Mouse (Mus musculus) kidney, embryonic 15.5 days (tissue): ENCODE data around the gene Gm28035. TPM values are rescaled to one million over a fixed set of nuclear protein-coding genes. Genes with fewer than 3 reads are reported as not detected.

ENCODE experiments used
- ATAC-seq: fragments of 200-750 bp; cut with Nextera tagmentation; replicated peaks from 2 replicates; pipeline ENCODE4 v1.8.0; 2017; ENCODE audit warnings: moderate TSS enrichment; ENCODE audit not compliant: low FRiP score
- H3K27ac ChIP-seq: fragments of 300-500 bp; sonication (generic); 2 replicates; pipeline ENCODE4 v1.5.1; 2015; ENCODE audit warnings: mild to moderate bottlenecking, inconsistent platforms
- H3K27me3 ChIP-seq: fragments of 300-500 bp; sonication (generic); 2 replicates; pipeline ENCODE4 v1.6.1; 2015; ENCODE audit warnings: inconsistent platforms
- H3K36me3 ChIP-seq: fragments of 300-500 bp; sonication (generic); 2 replicates; pipeline ENCODE4 v1.6.1; 2015; ENCODE audit warnings: inconsistent platforms
- H3K4me1 ChIP-seq: fragments of 300-500 bp; sonication (generic); 2 replicates; pipeline ENCODE4 v1.6.1; 2015; ENCODE audit warnings: inconsistent platforms
- H3K4me2 ChIP-seq: fragments of 300-500 bp; sonication (generic); 2 replicates; pipeline ENCODE4 v1.6.1; 2015; ENCODE audit warnings: moderate library complexity, mild to moderate bottlenecking, inconsistent platforms
- H3K4me3 ChIP-seq: fragments of 300-500 bp; sonication (generic); replicated peaks from 2 replicates; pipeline ENCODE4 v1.5.1; 2015; ENCODE audit warnings: mild to moderate bottlenecking, inconsistent platforms
- H3K9ac ChIP-seq: fragments of 300-500 bp; sonication (generic); 2 replicates; pipeline ENCODE4 v1.6.1; 2015; ENCODE audit warnings: mild to moderate bottlenecking, inconsistent platforms
- H3K9me3 ChIP-seq: fragments of 300-500 bp; sonication (generic); replicated peaks from 2 replicates; pipeline ENCODE4 v1.6.1; 2016; ENCODE audit warnings: inconsistent platforms
- WGBS: fragments of 180-500 bp; shearing (Covaris S2); methylation state at CpG from one replicate; pipeline ENCODE4 v1.1.7; 2015; ENCODE audit warnings: mixed read lengths; 5-methylcytosine and 5-hydroxymethylcytosine counted together
- polyA plus RNA-seq: library from polyadenylated mRNA; unstranded; fragments of >200 nt; fragmentation: Nextera tagmentation; extraction: Ambion mirVana; gene quantifications from 2 replicates; pipeline ENCODE4 v1.2.1, GENCODE M21; 2015

Gene Gm28035
- polyA plus RNA-seq, 1 experiment from 2014 or later = 0.26 TPM

- H3K27ac ChIP-seq = peak overlapping the region; percentile 70
- H3K36me3 ChIP-seq = peaks cover 45% of the 10 kb centered on the region
- H3K27me3 ChIP-seq = no peaks in the 10 kb centered on the region
- H3K9me3 ChIP-seq = no peaks in the 10 kb centered on the region
- ATAC-seq = no peak
- H3K9ac ChIP-seq = 0 out of 2 replicates have a peak overlapping the region, but pooled peaks have one; percentile 85
- no peak overlapping the region for H3K4me3 ChIP-seq
- peak overlapping the region; percentile 82; the same call in 1 of the 2 replicates for H3K4me2 ChIP-seq
- H3K4me1 ChIP-seq = peaks cover 68% of the 10 kb centered on the region
- WGBS = 69% methylated on average over 4 of the region's 4 CpGs
Measured at GRCm38 (mm10) chr2:30239777-30240176, 590 bp upstream of the Gm28035 start.

GRCm38 (mm10) chr2:30242509-30242908, 2.1 kb downstream of the Gm28035 start:
- H3K9ac ChIP-seq = no peak overlapping the region
- 47% methylated on average over 4 of the region's 4 CpGs for WGBS
- peak overlapping the region; percentile 72 for H3K27ac ChIP-seq
- no peaks in the 10 kb centered on the region for H3K27me3 ChIP-seq
- 0 out of 2 replicates have a peak, but pooled peaks have one; percentile 23 for ATAC-seq
- H3K36me3 ChIP-seq = peaks cover 58% of the 10 kb centered on the region
- H3K4me2 ChIP-seq = no peak overlapping the region
- H3K4me3 ChIP-seq = no peak overlapping the region
- peaks cover 62% of the 10 kb centered on the region for H3K4me1 ChIP-seq
- no peaks in the 10 kb centered on the region for H3K9me3 ChIP-seq

GRCm38 (mm10) chr2:30243391-30243790, 3.0 kb downstream of the Gm28035 start:
- ATAC-seq = no peak
- WGBS = 83% methylated on average over 4 of the region's 4 CpGs
- peaks cover 59% of the 10 kb centered on the region for H3K4me1 ChIP-seq
- no peaks in the 10 kb centered on the region for H3K27me3 ChIP-seq
- no peak overlapping the region for H3K4me2 ChIP-seq
- H3K36me3 ChIP-seq = peaks cover 63% of the 10 kb centered on the region
- H3K9ac ChIP-seq = no peak overlapping the region
- peak overlapping the region; percentile 72 for H3K27ac ChIP-seq
- no peak overlapping the region for H3K4me3 ChIP-seq
- H3K9me3 ChIP-seq = no peaks in the 10 kb centered on the region

- Histone ChIP-seq H3K36me3 (peaks cover 76% of the 10 kb centered on the region), H3K4me1 (peaks cover 46% of the 10 kb centered on the region), H3K27ac (no peak overlapping the region), H3K4me2 (no peak overlapping the region), H3K9ac (no peak overlapping the region), H3K27me3 (no peaks in the 10 kb centered on the region), H3K4me3 (no peak overlapping the region), H3K9me3 (no peaks in the 10 kb centered on the region)
- no peak for ATAC-seq
- WGBS = 58% methylated on average over 7 of the region's 7 CpGs
Measured at GRCm38 (mm10) chr2:30244595-30245178, 4.3 kb downstream of the Gm28035 start.

- H3K9ac ChIP-seq = no peak overlapping the region
- peaks cover 62% of the 10 kb centered on the region for H3K36me3 ChIP-seq
- no peaks in the 10 kb centered on the region for H3K9me3 ChIP-seq
- H3K4me1 ChIP-seq = peaks cover 34% of the 10 kb centered on the region
- no peak overlapping the region for H3K4me3 ChIP-seq
- no peak overlapping the region for H3K4me2 ChIP-seq
- no peak for ATAC-seq
- H3K27ac ChIP-seq = no peak overlapping the region
- WGBS = 63% methylated on average over 5 of the region's 5 CpGs
- no peaks in the 10 kb centered on the region for H3K27me3 ChIP-seq
Measured at GRCm38 (mm10) chr2:30247036-30247435, 6.7 kb downstream of the Gm28035 start.

- Histone ChIP-seq H3K27ac (no peak overlapping the region), H3K4me2 (no peak overlapping the region), H3K4me3 (no peak overlapping the region), H3K27me3 (no peaks in the 10 kb centered on the region), H3K36me3 (peaks cover 60% of the 10 kb centered on the region), H3K9ac (no peak overlapping the region), H3K9me3 (no peaks in the 10 kb centered on the region), H3K4me1 (peaks cover 32% of the 10 kb centered on the region)
- WGBS = 75% methylated on average over 4 of the region's 4 CpGs
- ATAC-seq = no peak
Measured at GRCm38 (mm10) chr2:30247681-30248080, 7.3 kb downstream of the Gm28035 start.

GRCm38 (mm10) chr2:30249182-30249581, 8.8 kb downstream of the Gm28035 start:
- ATAC-seq = no peak
- peaks cover 29% of the 10 kb centered on the region for H3K4me1 ChIP-seq
- H3K36me3 ChIP-seq = peaks cover 46% of the 10 kb centered on the region
- no peak overlapping the region for H3K9ac ChIP-seq
- H3K27ac ChIP-seq = no peak overlapping the region
- no peaks in the 10 kb centered on the region for H3K27me3 ChIP-seq
- H3K9me3 ChIP-seq = no peaks in the 10 kb centered on the region
- 95% methylated on average over 3 of the region's 3 CpGs for WGBS
- H3K4me3 ChIP-seq = no peak overlapping the region
- no peak overlapping the region for H3K4me2 ChIP-seq

- WGBS = 86% methylated on average over 10 of the region's 10 CpGs
- Histone ChIP-seq H3K9ac (no peak overlapping the region), H3K4me3 (no peak overlapping the region), H3K9me3 (no peaks in the 10 kb centered on the region), H3K27me3 (no peaks in the 10 kb centered on the region), H3K27ac (0 out of 2 replicates have a peak overlapping the region, but pooled peaks have one; percentile 9), H3K36me3 (peaks cover 50% of the 10 kb centered on the region), H3K4me1 (peaks cover 22% of the 10 kb centered on the region), H3K4me2 (no peak overlapping the region)
- no peak for ATAC-seq
Measured at GRCm38 (mm10) chr2:30250166-30251128, 10.1 kb downstream of the Gm28035 start.

GRCm38 (mm10) chr2:30251417-30252104, 11.2 kb downstream of the Gm28035 start:
- H3K4me2 ChIP-seq = no peak overlapping the region
- H3K27ac ChIP-seq = peak overlapping the region; percentile 42
- no peak overlapping the region for H3K9ac ChIP-seq
- H3K4me3 ChIP-seq = no peak overlapping the region
- peaks cover 22% of the 10 kb centered on the region for H3K4me1 ChIP-seq
- peaks cover 52% of the 10 kb centered on the region for H3K36me3 ChIP-seq
- no peaks in the 10 kb centered on the region for H3K9me3 ChIP-seq
- no peaks in the 10 kb centered on the region for H3K27me3 ChIP-seq
- peak; percentile 82 for ATAC-seq
- WGBS = 78% methylated on average over 5 of the region's 5 CpGs

- 56% methylated on average over 3 of the region's 3 CpGs for WGBS
- Histone ChIP-seq H3K9me3 (no peaks in the 10 kb centered on the region), H3K9ac (no peak overlapping the region), H3K27ac (peak overlapping the region; percentile 42), H3K27me3 (no peaks in the 10 kb centered on the region), H3K4me1 (peaks cover 19% of the 10 kb centered on the region), H3K4me2 (no peak overlapping the region), H3K36me3 (peaks cover 60% of the 10 kb centered on the region), H3K4me3 (no peak overlapping the region)
- 0 out of 2 replicates have a peak, but pooled peaks have one; percentile 37 for ATAC-seq
Measured at GRCm38 (mm10) chr2:30252521-30252920, 12.2 kb downstream of the Gm28035 start.

GRCm38 (mm10) chr2:30253809-30254208, 13.4 kb downstream of the Gm28035 start:
- Histone ChIP-seq H3K9ac (no peak overlapping the region), H3K27ac (no peak overlapping the region), H3K4me1 (peaks cover 30% of the 10 kb centered on the region), H3K27me3 (no peaks in the 10 kb centered on the region), H3K9me3 (no peaks in the 10 kb centered on the region), H3K36me3 (peaks cover 64% of the 10 kb centered on the region), H3K4me3 (no peak overlapping the region), H3K4me2 (no peak overlapping the region)
- WGBS = 80% methylated on average over 5 of the region's 5 CpGs
- ATAC-seq = no peak
